Mouse (Mus musculus): ENCODE data around the gene Rgcc.

Gene Rgcc

DNA sequence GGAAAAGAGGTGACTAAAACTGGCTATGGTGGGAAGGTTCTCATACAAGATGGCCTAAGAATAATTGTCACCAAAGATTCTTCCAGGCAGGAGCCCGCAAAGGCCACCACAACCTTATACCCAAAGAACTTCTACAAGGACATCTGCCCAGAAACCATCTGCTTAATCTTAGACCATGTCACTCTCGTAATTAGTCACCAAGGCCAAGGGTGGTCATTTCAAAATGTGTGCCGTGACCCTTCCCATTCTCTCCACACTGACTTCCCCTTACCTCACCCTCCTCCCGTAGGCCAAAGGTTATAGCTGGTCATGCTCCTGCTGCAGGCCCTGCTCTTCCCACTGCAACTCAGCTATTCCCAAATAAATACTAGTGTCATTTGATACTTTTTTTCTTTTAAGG lies 22.5 kb downstream of the Rgcc start:
- DNase-seq (ENCODE audit: low read depth) = no peak

DNA sequence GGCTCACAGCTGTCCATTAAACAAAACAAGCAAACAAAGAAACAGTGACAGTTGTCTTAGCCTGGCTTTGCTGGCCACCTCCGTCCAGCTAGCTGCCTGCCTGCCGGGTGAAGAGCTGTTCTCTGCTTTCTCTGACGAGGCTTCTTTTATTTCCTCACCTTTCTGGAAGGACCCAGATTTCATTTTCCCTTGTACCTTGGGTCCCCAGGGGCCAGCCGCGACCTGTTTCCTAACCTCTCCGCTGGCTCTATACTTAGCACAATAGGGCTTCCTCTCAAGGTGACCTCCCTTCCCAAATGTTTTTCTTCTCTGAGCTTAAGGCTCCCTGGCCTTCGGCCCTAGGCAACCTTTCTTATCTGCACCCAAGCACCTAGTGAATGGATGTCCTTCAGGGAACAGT lies 23.5 kb downstream of the Rgcc start:
- DNase-seq (ENCODE audit: low read depth) = no peak

DNA sequence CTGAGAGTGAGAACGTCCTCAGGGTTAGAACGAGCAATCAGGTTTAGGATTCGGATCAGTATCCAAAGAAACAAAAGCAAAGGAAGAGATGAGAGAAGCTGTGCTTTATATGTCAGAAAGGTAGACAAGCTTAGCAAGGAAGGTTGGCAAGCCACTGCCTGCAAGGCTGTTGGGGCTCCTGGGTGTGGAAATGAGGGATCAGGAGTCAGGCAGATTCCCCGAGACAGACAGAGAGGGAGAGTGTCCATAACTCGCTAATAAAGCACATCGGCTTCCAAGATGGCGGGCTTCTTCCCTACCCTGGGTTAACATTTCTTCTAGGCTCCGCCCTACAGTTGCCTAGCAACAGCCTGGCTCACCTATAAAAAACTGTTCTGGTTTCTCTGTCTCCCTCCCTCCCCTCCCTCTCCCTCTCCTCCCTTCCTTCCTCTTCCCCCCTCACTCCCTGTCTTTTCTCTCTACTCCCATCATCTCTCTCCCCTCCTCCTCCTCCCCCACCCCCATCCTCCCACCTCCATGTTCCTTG lies 25.5 kb downstream of the Rgcc start:
- no peak for DNase-seq (ENCODE audit: low read depth)

DNA sequence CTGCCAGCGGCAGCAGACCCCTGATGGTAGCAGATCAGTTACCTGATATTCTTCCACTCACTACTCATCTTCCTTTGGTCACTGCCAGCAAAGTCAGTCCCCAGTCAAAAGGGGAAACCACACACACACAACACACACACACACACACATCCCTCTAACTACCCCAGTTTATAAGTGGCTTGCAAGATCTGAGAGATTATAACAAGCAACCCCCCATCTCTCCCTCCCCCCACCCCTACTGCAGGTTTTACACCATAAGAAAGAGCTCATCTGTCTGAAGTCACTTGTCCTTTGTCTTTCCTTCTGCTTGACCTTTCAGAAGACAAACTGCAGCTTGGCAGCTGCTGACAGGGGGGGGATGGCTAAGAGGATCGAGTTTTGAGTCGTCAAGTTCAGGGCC lies 26.0 kb downstream of the Rgcc start:
- DNase-seq (ENCODE audit: low read depth) = no peak

DNA sequence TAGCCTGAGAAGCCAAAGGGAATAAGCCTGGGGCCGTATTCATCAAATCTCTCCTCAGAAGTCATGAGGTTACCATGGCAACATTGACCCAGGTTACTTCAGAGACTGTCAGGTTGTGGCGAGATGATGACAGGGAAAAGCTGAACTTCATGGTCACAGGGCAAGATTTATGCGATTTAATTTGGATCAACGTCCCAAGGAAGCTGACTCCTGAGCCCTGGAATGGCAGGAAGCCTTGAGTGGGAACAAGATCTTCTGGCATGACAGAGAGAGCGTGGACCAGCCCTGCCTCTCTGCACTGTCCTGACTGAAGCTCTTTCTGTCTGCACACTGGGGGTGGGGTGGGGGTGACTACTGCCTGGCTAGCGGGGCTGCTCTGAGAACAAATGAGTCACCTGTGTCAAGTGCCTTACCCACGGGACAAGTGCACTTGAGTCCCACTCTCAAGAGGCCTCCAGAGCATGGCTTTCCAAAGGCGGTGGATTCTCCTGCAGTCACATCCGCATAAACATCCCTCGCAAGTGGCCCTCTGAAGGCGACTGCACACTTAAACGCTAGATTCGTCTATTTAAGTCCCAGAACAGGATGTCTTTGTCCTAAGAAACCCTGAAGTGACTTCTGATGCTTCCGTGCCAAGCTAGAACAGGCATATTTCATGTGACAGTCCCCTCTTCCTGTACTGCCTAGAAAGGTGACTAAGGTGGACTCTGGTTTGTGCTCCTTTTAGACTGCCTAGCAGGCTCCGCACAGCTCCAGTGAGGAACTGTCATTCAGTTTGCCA lies 27.6 kb downstream of the Rgcc start:
- DNase-seq (ENCODE audit: low read depth) = no peak

DNA sequence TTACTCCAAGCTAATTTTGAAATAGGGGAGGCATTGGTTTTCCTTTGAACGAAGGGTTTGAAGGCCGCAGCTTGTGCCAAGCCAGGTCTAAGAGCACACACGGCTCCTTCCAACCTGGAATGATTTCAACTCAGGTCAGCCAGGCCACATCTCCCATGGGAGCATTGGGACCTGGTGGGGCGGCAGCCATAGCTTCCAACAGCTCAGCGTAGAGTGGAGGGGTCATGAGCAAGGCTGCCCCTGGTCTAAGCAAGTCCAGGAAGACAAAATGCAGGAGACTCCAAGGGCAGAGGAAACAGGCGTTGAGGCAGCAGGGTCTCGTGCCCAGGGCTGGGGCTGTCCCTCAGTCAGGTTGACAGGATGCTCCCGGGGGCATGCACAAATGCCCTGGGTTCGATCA lies 28.5 kb downstream of the Rgcc start:
- no peak for DNase-seq (ENCODE audit: low read depth)

DNA sequence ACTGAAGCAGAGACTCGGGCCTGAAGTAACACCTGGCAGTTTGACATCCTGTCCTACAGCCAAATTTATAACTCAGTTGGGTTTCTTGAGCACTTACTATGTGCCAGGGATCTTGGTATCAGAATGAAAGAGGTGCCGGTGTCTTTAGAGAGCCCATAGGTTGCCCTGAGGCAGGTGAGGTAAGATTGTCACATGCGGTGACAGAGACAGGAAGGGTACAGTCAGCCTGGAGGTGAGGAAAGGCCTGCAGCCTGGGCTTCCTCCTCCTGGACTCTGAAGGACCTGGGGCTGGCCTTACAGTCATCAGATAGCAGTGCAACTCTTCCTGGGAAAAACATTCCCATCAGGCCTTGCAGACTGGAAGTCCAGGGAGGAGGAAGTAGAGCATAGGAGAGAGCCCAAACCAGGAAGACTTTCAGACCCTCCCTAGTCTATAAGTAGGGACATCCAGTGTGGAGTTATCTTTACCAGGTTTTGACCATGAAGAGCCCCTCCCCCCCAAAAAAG lies 29.2 kb downstream of the Rgcc start:
- DNase-seq (ENCODE audit: low read depth) = no peak

DNA sequence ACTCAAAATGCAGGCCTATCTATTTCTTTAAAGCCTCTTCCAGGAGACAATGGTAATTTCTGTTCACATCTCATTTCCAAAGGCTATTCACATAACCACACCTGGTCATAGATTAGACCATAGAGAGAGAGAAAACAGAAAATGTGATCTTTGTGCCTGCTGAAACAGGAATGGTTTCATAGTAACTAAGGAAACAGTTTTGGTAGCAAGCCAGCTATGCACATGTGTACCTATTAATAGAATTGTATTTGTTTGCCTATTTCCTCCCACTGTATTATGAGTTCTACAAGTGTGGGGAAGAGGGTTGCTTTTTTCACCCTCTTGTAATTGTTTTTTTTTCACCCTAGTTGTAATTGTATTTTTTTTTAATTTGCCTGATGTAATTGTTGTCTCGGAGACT lies 31.9 kb downstream of the Rgcc start:
- no peak for DNase-seq (ENCODE audit: low read depth)

DNA sequence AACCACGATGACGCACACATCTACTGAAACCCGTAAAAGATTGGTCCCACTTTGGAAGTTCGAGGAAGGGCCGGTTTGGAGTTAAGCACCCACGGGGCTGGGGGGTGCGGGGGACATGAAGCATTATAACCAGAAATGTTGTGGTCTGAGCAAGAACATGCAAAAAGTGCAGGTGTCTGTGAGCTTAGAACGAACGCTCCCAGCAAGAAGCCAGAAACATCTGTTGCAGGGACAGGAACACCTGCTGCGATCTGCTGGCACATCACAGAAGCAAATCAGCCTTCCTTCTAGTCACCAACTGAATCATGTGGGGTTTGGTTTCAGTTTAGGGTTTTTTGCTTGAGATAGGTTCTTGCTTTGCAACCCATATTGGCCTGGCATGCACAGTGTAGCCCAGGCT lies 33.6 kb downstream of the Rgcc start:
- DNase-seq (ENCODE audit: low read depth) = no peak

DNA sequence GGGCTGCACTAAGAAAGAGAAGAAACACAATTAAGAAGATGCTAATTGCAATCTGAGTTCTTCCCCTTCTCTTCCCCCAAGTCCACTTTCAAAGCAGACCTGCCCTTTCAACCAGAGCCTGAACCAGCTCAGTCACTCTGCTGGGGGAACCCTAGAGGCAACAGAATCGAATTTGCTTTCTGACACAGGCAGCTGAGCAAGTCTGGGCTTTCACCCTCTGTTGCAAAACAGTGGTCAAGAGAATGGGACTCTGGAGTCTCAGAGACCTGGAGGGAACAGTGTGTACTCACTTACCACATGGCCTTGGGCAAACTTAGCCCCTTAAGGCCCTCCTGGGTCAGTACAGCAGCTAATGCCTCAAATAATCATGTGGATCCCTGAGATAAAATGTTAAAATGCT lies 34.1 kb downstream of the Rgcc start:
- DNase-seq (ENCODE audit: low read depth) = no peak

DNA sequence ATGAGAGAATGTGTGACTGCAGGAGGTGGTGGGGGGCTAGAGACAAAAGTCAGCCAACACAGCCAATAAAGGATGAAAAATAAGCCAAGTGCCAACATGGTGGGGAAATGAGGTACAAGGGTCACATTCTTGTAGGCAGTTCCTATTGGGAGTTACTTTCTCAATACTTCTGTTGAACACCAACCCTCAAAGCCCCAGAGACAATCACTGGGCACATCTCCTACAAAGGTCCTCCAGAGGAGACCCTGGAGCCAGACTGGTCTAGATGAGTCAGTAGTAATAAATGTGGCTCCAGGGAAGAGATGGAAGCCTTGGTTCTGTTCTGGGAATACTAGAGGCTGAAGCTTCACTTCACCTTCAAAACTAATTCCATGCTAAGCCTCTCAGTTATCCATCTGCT lies 35.0 kb downstream of the Rgcc start:
- no peak for DNase-seq (ENCODE audit: low read depth)

DNA sequence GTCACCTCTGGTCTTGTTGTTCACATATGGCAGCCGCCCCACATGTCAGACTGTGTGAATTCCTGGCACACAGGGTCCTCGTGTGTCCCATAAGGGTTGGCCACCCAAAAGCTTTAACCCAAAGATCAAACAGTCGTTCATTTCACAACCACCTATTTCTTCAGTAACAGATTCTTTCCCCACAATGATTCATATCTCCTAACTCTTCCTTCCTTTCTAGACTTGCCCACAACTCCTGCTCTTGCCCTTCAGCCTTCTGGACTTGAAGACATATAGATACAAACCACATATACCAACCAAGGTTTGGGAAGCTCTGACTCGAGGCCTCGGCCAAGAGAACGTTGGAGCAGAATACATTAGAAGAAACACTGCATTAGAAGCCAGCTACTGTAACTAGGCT lies 35.7 kb downstream of the Rgcc start:
- DNase-seq (ENCODE audit: low read depth) = no peak

DNA sequence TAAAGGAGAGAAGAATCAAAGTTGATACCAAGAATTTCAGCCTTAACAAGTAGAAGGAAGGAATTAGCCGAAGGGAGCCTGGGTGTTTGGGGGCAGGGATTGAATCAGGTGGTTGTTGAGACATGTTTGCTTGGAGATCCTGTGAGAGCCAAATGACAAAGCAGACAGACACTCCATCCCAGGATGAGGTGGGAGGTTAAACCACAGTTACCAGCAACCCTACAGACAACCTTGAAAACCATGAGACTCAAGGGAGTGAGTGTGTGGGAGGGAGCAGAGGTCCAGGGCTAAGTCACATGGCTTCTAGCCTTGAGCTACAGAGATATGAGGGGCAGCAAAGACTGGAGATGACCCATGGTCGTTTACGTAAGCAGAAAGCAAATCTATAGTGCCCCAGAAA lies 38.1 kb downstream of the Rgcc start:
- no peak for DNase-seq (ENCODE audit: low read depth)

DNA sequence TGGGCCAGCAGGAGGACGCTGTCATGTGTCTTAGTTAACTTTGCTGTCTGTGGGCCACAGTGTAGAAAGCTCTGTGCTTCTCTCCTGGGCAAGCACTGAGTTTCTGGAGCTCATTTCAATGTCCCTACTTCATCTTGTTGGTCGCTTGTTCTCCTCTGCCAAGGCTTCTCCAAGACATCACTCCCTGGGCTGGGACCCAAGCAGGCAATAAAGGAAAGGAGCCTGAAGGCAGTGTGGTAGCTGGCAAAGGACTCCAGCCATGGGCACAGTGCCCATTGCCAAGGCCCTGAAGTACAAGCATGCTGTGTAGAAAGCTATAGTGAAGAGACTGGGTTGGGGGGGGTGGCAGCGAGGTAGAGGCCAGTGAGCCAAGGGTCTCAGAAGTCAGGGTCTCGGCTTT lies 38.8 kb downstream of the Rgcc start:
- DNase-seq (ENCODE audit: low read depth) = no peak

DNA sequence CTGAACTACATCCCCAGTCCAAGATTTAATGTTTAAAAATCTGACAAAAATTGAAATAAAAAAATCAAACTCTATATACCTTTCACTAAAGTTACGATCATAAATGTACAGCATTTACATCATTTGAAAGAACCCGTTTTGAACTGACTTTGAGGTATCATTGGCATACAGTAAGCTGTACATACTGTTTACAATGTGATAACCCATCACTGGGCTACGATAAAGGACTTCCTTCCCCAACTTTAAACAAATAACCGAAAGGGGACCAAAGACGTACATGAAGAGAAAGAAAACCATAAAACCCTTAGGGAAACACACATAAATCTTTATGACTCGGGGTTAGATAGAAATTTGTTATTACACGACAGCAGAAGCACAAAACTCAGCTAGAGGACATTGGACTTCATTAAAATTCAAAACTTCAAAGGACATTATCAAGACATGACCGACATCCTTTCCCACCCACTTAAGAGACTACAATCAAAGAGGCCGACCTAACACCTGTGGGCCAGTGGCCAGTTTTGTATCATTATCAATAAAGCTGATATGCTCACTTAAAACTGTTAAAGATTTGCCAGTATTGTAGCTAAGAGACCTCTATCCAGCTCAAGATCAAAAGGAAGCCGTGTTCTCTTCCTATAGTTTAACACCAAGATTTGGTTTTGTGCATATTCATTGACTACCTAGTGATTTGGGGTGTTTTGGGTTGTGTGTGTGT lies 42.2 kb downstream of the Rgcc start:
- DNase-seq (ENCODE audit: low read depth) = no peak

DNA sequence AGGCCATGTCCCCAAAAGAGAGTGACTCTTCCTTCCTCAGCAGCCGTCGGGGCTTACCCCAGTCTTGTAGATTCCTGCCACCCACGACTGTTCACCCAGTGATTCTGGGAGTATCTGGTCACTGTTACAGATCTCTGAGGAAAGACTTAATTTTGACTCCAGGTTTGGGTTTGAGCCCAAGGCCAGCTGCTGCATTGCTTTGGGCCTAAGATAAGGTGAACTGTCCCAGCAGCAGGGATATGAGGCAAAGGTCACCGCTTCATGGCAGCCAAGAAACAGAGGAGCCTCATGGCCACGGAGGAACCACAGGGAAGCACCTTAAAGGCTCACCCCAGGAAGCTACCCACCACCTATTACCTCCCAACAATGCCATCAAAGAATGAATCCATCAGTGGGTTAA lies 44.8 kb downstream of the Rgcc start:
- DNase-seq (ENCODE audit: low read depth) = no peak

DNA sequence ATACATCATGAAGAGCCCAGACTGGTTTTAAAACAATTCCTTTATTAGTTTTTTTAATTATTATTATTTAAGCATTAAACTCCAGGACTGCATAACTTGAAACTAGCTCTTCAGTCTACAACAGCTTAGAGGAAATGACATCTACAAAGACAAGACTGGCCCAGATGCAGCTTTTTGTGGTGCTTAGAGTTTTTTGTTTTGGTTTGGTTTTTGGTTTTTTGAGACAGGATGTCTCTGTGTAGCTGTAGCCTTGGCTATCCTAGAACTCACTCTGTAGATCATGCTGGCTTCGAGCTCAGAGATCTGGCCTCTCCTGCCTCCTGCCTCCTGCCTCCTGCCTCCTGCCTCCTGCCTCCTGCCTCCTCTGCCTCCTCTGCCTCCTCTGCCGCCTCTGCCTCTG lies 45.7 kb downstream of the Rgcc start:
- no peak for DNase-seq (ENCODE audit: low read depth)

DNA sequence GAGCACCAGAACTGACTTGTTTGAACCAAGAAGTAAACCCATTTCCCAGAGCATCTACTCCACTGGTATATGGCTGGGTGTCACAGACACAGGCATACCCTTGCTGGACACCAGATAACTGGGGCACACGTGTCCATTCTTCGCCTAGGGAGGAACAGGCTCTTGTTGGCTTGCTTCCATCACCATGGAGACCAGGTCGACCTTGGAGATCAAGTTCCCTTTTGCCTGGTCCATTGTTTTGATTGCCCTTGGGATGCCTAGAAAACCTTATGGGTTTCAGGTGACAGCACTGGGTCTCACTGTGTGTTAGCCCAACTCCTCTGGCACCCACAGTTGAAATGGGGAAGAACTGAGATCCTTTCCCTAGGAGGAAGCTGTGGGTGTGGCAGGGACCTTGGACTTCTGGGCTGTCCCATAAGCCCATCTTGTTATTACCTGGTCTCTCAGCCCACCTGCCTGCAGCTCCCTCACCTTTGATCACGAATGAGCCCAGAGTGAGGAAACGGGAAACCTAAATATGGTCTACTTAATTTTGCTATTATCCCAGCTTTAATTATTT lies 49.6 kb downstream of the Rgcc start:
- DNase-seq (ENCODE audit: low read depth) = no peak

DNA sequence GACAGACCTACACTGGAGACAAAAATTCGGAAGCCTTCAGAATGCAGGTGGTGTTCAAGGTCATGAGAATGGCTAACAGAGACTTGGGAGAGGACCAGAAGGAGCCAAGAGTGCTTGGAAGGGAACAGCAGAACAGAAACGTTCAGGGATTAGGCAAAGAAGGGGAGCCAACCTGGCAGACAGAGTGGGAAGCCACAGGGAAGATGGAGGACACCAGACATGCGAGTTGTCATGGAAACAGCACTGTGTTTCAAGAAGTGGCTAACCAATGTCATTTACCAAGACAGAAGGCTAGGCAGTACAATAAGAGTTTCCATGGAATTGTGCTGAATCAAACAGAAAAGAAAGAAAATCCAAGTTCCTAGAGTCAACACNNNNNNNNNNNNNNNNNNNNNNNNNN lies 56.9 kb downstream of the Rgcc start:
- no peak for DNase-seq (ENCODE audit: low read depth)

DNA sequence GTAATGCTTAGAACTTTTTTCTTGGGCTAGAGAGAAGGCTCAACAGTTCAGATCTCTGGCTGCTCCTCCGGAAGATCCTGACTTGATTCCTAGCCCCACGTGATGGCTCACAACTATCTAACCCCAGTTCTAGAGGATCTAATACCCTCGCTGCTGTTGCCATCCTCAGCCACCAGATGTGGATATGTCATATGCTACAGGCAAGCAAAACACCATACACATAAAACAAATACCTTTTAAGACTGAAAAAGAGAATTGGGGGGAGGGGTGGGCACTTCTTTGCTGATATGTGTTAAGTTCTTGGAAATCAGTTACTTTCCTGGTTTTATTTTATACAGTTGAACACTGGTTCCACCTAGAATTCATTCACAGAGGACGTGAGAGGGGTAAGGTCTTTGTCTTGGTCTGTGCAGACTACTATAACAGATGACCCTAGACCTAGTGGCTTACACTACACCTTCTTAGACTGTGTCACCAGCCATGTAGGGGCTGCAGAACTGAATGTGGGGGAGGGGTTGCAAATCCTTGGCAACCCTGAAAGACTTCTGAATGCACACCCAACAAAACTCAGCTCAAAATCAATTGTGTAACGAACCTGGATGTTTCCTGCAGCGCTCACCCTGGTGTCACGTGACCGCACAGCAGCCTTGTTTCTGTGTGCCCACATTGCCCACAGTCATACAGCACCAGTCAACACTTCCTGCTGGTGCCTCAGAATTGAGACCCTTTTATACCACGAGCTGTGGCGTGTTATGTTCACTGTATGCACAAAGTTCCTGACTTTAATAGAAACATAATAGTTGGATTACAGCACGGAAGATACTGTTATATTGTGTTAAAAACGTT lies 58.2 kb downstream of the Rgcc start:
- peak; percentile 5 for DNase-seq (ENCODE audit: low read depth)

DNA sequence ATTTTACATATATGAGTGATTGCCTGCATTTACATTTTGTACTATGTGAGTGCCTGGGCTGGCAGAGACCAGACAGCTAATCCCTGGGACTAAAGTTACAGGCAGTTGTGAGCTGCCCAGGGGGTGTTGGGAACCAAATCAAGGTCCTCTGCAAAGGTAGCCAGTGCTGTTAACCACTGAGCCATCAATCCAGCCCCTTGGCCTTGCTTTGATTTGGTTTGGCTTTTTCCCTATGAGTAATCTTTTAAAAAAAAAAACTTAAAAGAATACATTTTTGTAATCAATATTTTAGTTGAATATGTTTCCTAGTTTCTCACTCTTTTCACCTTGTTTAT lies 59.1 kb downstream of the Rgcc start:
- DNase-seq (ENCODE audit: low read depth) = no peak

DNA sequence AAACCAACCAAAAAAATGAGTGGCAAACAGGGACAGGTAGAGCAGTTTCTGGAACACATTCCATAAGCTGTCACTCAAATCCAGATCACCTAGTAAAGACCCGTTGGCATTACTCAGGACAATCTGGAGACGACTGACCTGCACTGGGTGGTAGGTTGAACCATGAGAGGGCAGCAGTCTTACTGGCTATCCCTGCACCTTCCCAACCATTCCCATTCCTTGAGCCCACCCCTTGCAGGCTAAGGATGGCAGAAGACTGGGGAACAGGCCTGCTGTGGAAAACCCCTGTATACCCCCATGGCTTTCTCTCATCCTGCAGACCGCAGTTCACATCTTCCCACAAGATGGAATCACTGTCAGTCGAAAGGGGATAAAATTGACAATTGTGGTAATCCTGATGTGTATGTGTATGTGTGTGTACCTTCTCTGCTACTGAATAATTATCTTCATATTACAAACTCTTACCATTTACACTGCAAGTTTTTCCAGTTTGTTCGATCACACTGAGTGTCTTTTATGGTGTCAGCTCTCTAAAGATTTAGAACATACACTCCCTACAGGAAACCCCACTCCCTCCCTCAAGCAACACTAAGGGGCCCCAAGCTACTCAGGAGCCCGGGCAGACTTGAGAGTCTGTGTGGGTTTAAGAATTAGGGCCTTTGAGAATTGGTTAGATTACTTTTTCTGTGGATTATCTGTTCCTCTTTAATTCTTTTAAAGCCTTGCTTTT lies 59.6 kb downstream of the Rgcc start:
- no peak for DNase-seq (ENCODE audit: low read depth)
